Mouse (Mus musculus) stomach, embryonic 14.5 days (tissue): ENCODE measurements around the gene Mga. TPM values are rescaled to one million over a fixed set of nuclear protein-coding genes. Genes with fewer than 3 reads are reported as not detected.
A peak's percentile ranks its signal among the peaks of the same experiment; 100 is the strongest.

ENCODE experiments used
- ATAC-seq: fragments of 200-750 bp; cut with Nextera tagmentation; 2 replicates; pipeline ENCODE4 v1.8.0; 2017; ENCODE audit warnings: low read depth, moderate TSS enrichment; ENCODE audit not compliant: insufficient number of reproducible peaks, insufficient read depth, low FRiP score
- H3K27ac ChIP-seq: fragments of 300-500 bp; sonication (generic); 2 replicates; pipeline ENCODE4 v1.5.1; 2014; ENCODE audit warnings: mild to moderate bottlenecking, low read length, moderate library complexity, mixed read lengths
- H3K27me3 ChIP-seq: fragments of 300-500 bp; sonication (generic); 2 replicates; pipeline ENCODE4 v1.6.1; 2014; ENCODE audit warnings: low read length, control low read depth, mixed read lengths; ENCODE audit not compliant: control insufficient read depth, insufficient read depth
- H3K36me3 ChIP-seq: fragments of 300-500 bp; sonication (generic); 2 replicates; pipeline ENCODE4 v1.6.1; 2014; ENCODE audit warnings: mild to moderate bottlenecking, control low read depth, low read length, moderate library complexity, mixed read lengths; ENCODE audit not compliant: control insufficient read depth, insufficient read depth
- H3K4me1 ChIP-seq: fragments of 300-500 bp; sonication (generic); 2 replicates; pipeline ENCODE4 v1.6.1; 2014; ENCODE audit warnings: low read length, control low read depth, mixed read lengths; ENCODE audit not compliant: control insufficient read depth, insufficient read depth
- H3K4me2 ChIP-seq: fragments of 300-500 bp; sonication (generic); replicated peaks from 2 replicates; pipeline ENCODE4 v1.6.1; 2014; ENCODE audit warnings: low read depth, low read length, control low read depth
- H3K4me3 ChIP-seq: fragments of 300-500 bp; sonication (generic); 2 replicates; pipeline ENCODE4 v1.5.1; 2014; ENCODE audit warnings: low read depth, low read length, control low read depth
- H3K9ac ChIP-seq: fragments of 300-500 bp; sonication (generic); replicated peaks from 2 replicates; pipeline ENCODE4 v1.6.1; 2014; ENCODE audit warnings: low read depth, mild to moderate bottlenecking, control low read depth, low read length, moderate library complexity, mixed read lengths
- H3K9me3 ChIP-seq: fragments of 300-500 bp; sonication (generic); 2 replicates; pipeline ENCODE4 v1.6.1; 2016; ENCODE audit warnings: low read depth, low read length, control low read depth; ENCODE audit not compliant: control insufficient read depth
- WGBS: fragments of 180-500 bp; shearing (Covaris S2); extraction: QIAGEN DNeasy Blood & Tissue Kit; methylation state at CpG from one replicate; pipeline ENCODE4 v1.1.7; 2014; 5-methylcytosine and 5-hydroxymethylcytosine counted together
- polyA plus RNA-seq: library from polyadenylated mRNA; unstranded; fragments of >200 nt; fragmentation: Nextera tagmentation; extraction: Ambion mirVana; gene quantifications from 2 replicates; pipeline ENCODE4 v1.2.1, GENCODE M21; 2014

The Mga gene
- 54.0 and 54.7 TPM in 2 replicates for polyA plus RNA-seq

DNA sequence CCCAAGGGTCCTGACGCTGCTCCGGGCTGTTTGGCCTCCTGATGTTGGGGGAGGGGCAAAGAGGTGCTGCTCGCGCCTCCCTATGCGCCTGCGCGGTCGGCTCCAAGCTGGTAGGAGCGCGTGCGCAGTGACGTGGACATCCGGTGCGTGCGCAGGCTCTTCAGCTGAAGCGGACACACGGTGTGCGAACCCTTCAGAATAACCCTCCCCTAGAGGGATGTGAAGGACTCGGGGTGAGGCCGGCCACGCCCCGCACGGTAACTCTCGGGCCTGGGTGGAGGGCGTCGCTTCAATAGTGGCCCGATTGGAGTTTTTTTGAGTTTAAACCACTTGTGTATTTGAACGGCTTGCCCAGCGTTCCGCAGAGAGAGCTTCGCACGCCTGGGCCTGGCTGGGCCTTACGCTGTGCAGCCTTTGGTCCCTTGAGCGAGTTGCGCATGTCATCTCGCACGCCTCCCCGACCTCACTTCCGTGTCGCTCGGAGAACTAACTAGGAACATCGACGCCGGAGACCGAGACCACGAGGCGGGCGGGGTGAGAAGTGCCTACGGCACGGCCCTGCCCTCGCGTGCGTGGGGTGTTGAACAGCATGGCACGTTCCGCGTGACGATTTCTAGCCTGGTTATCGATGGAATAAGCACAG, at the start of gene Mga:
Mga (plus strand) TSS at position 139 of the 643 bp plus-strand sequence.
- H3K9ac ChIP-seq: peak within 1 kb of the TSS; percentile 40
- under 1% methylated on average over 58 of the region's 58 CpGs for WGBS
- H3K27ac ChIP-seq: peak within 1 kb of the TSS; percentile 94
- H3K27me3 ChIP-seq: no peaks in the 10 kb centered on the region
- H3K4me3 ChIP-seq: peak within 1 kb of the TSS; percentile 59
- H3K9me3 ChIP-seq: no peaks in the 10 kb centered on the region
- peaks cover 8% of the 10 kb centered on the region; the same call in 1 of the 2 replicates for H3K4me1 ChIP-seq
- H3K36me3 ChIP-seq: no peaks in the 10 kb centered on the region
- ATAC-seq: peak; percentile 98
- H3K4me2 ChIP-seq: peak within 1 kb of the TSS; percentile 83

DNA sequence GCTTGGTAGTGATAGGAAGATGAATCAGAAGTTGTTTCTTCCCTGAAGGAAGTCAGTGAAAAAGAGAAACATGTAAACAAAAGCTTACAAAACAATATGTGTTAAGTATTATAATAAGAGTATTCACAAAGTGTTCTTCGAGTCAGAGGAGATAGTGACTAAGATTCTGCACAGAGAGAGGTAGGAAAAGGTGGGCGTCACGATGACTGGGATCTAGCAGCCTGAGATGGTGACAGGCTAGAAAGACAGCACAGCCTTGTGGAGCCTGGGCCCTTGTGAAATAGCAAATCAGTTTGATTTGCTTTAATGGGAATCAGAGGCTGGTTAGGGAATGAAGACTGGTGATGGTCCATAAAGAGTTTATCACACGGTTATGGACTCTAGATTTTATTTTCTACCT, 43.2 kb upstream of the Mga start:
- WGBS: 88% methylated on average over 4 of the region's 4 CpGs
- Histone ChIP-seq H3K4me3 (no peak overlapping the region), H3K9me3 (no peaks in the 10 kb centered on the region), H3K9ac (no peak overlapping the region), H3K4me2 (no peak overlapping the region), H3K27me3 (no peaks in the 10 kb centered on the region), H3K4me1 (no peaks in the 10 kb centered on the region), H3K36me3 (no peaks in the 10 kb centered on the region), H3K27ac (no peak overlapping the region)
- ATAC-seq: no peak

DNA sequence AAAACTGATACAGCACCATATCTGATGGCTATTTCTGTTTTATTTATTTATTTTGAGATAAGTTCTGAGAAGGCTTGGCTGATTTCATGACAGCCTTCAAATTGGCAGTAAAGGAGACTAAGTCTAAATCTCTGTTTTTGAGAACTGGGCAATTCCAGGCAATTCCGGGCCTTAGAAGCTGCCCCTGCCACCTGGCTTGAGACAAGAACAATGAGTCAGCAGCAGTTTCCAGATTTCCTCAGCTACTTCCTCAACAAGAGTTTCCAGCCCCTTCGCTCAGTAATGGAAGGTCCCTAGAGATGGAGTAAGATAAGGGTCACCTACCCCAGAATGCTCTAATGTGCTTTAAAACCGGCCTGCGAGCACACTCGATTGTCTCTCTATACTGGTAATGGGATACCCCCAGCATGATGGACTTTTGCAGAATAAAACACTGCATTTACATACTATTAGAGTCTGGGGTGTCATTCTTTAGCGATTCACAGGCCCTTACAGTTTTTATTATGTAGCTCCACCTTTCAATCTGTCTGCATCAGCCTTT, 41.6 kb upstream of the Mga start:
- WGBS: 65% methylated on average over 6 of the region's 6 CpGs

DNA sequence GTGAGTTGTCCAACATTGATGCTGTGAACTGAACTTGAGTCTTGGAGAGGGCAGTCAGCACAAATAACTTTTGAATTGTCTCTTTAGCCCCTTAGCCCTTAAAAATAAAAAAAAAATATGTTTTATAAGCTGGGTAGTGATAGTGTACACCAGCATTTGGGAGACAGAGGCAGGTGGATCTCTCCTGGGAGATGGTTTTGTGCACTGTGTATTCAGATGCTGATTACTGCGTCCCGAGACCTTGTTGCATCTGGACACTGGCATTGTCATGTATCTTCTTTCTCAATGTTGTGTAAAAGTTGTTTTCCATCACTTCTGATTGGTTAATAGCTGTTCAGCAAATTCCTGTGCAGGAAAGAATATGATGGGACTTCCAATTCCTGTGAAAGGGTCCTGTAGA, 39.7 kb upstream of the Mga start:
- Histone ChIP-seq H3K4me2 (no peak overlapping the region), H3K9ac (no peak overlapping the region), H3K36me3 (no peaks in the 10 kb centered on the region), H3K4me1 (no peaks in the 10 kb centered on the region), H3K9me3 (no peaks in the 10 kb centered on the region), H3K27me3 (no peaks in the 10 kb centered on the region), H3K27ac (no peak overlapping the region), H3K4me3 (no peak overlapping the region)
- 82% methylated on average over 2 of the region's 2 CpGs for WGBS
- no peak for ATAC-seq

More for the DNA sequence above, 41.6 kb upstream of the Mga start:
- Histone ChIP-seq H3K4me2 (no peak overlapping the region), H3K9ac (no peak overlapping the region), H3K4me1 (no peaks in the 10 kb centered on the region), H3K27me3 (no peaks in the 10 kb centered on the region), H3K36me3 (no peaks in the 10 kb centered on the region), H3K4me3 (no peak overlapping the region), H3K9me3 (no peaks in the 10 kb centered on the region), H3K27ac (no peak overlapping the region)
- no peak for ATAC-seq

DNA sequence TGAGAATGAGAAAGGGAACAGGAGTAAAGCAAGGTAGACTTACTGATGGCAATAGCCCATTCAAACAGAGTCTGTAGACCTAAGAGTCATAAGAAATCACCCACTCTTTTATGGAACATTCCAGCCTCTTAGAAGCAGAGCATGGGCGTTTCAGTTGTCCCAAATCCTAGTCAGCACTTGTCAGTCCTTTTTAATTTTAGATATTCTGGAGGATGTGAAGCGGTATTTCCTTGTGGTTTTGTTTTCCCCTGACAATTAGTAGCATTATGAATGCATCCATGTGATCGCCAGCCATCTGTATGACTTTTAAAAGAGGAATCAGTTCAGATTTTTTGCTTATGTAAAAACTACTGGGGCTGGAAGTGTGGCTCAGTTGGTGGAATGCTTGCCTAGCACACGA, 32.5 kb upstream of the Mga start:
- H3K27ac ChIP-seq: no peak overlapping the region
- ATAC-seq: no peak
- no peak overlapping the region for H3K4me2 ChIP-seq
- WGBS: 71% methylated on average over 4 of the region's 4 CpGs
- no peak overlapping the region for H3K9ac ChIP-seq
- H3K27me3 ChIP-seq: no peaks in the 10 kb centered on the region
- H3K4me3 ChIP-seq: no peak overlapping the region
- H3K9me3 ChIP-seq: no peaks in the 10 kb centered on the region
- H3K4me1 ChIP-seq: no peaks in the 10 kb centered on the region
- no peaks in the 10 kb centered on the region for H3K36me3 ChIP-seq

DNA sequence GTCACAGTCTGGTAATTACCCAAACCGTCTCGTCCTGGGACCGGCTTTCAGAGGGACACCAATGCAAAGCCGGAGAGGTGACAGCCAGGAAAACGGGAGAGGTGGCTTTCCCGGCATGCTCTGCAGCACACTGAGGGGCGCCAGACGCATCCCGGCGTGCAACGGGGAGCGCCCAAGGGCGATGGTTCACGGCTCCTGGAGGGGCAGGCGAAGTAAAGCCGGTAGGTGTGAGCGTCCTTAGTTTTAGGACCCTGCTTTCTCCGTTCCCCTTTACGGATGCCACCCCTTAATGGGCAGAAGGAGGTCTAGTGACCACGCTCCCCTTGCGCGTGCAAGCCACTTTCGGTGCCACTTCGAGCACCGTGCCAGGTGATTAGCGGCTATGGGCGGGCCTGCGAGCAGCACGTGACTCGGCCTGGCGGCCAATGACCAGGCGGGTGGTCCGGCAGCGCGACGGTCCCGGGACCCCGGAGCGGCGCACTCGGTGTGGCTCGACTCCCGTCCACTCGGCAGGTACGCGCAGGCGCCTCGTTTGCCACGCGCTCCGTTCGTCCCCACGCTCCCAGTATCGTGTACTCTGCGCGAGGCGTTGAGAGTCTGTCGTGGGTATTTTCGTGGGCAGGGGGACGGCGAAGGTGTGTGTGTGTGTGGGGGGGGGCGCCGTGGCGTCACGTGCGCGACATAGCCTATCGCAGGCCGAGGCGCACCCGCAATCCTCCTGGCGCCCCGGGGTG, 24.5 kb upstream of the Mga start:
- WGBS: 1% methylated on average over 73 of the region's 73 CpGs
- no peaks in the 10 kb centered on the region for H3K27me3 ChIP-seq
- peak overlapping the region; percentile 40 for H3K4me3 ChIP-seq
- H3K4me1 ChIP-seq: no peaks in the 10 kb centered on the region; the same call in 1 of the 2 replicates
- H3K9ac ChIP-seq: peak overlapping the region; percentile 31
- H3K36me3 ChIP-seq: no peaks in the 10 kb centered on the region
- ATAC-seq: peak; percentile 87
- no peak overlapping the region for H3K27ac ChIP-seq
- H3K9me3 ChIP-seq: no peaks in the 10 kb centered on the region
- peak overlapping the region; percentile 93 for H3K4me2 ChIP-seq

DNA sequence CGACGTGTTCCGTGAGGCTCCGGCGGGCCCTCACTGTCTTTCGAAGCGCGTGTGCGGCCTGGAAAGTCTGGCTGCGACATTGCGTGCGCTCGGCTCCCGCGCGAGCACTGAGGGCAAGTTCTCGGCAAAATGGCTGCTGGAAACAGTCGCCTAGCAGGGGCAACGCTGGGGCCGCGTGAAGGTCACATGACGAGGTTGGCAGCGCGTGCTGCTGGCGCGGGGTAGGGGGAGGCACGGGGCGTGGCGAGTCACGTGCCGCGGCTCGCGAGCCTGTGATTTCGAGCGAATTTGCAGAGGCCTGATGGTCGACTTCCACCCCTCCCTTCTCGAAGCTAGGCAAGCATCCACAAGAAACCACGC, 23.9 kb upstream of the Mga start:
- under 1% methylated on average over 39 of the region's 39 CpGs for WGBS

DNA sequence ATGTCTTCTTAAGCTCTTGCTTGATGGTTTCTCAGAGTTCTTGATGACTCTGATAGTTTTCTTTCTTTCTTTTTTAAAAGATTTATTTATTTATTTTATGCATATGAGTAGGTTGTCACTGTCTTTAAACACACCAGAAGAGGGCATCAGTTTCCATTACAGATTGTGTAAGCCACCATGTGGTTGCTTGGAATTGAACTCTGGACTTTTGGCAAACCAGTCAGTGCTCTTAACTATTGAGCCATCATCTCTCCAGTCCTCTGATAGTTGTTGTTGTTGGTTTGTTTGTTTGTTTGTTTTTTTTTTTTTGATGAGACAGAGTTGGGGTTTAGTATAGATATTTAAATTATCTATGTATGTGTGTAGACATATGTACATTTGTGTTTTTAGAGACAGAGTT, 21.0 kb upstream of the Mga start:
- Histone ChIP-seq H3K4me3 (no peak overlapping the region), H3K36me3 (no peaks in the 10 kb centered on the region), H3K27me3 (no peaks in the 10 kb centered on the region), H3K9me3 (no peaks in the 10 kb centered on the region), H3K27ac (no peak overlapping the region), H3K4me1 (no peaks in the 10 kb centered on the region; the same call in 1 of the 2 replicates), H3K4me2 (no peak overlapping the region), H3K9ac (no peak overlapping the region)
- ATAC-seq: no peak

More for the DNA sequence above, 23.9 kb upstream of the Mga start:
- H3K27me3 ChIP-seq: no peaks in the 10 kb centered on the region
- H3K4me1 ChIP-seq: no peaks in the 10 kb centered on the region; the same call in 1 of the 2 replicates
- peak overlapping the region; percentile 31 for H3K9ac ChIP-seq
- no peaks in the 10 kb centered on the region for H3K36me3 ChIP-seq
- H3K9me3 ChIP-seq: no peaks in the 10 kb centered on the region
- peak overlapping the region; percentile 40 for H3K4me3 ChIP-seq
- H3K4me2 ChIP-seq: peak overlapping the region; percentile 93
- peak; percentile 85 for ATAC-seq
- H3K27ac ChIP-seq: no peak overlapping the region
